Mouse (Mus musculus): ENCODE measurements around the gene Bicra. TPM values are rescaled to one million over a fixed set of nuclear protein-coding genes. Genes with fewer than 3 reads are reported as not detected.
A peak's percentile ranks its signal among the peaks of the same experiment; 100 is the strongest.

Gene Bicra
- total RNA-seq, 2 experiments from 2014 or later = 14.5 to 15.4 TPM

DNA sequence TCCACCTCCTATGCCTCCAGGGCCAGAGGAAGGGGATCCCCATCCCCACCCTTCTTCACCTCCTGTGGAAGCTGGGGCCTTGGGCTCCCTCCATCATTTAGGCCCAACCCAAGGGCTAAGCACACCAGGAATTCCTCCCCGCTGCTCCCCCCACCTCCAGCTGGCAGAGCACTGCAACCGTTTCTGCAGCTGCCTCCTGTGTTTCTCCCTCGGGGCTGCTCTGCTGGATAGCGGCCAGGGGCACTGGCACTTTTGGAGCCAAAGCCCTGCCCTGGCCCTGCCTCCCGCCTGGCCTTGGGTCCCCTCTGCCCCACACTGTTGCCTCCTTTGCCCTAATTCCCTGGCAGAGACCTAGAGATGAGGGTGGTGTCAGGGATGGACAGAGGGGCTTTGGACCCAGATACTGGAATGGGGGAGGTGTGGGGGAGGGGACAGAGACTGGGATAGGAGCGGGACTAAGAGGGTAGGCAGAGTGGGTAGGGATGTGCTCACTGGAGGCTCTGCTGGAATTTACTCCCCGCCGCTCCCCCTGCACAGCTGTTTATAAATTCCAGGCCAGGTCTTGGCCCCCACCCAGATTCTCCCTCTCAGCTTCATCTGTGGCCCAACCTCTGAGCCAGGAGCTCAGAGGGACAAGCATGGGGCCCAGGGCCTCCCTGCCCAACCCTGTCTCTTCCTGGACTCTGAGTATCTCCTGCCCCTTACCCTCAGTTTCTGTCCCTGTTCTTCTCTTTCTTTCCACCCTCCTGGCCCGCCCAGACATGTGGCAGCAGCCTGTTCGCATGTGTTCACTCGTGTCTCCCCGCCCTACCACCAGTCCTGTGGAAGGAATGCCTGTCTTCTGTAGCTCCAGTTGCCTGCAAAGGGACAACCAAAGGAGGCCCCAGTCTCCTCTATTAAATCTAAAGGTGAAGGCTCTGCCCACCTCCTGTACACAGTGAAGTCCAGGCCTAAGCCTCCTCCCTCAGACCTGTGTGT, 85.1 kb downstream of the Bicra start:
- intact Hi-C loops (cut with DNase I) = no loop called here
- no peak for TF ChIP-seq CTCF (IDR thresholded peaks at IDR 0.05)
- Histone ChIP-seq H3K27ac (no peak overlapping the region), H3K4me3 (no peak overlapping the region)
- DNase-seq (ENCODE audit: extremely low spot score in 1 of 2, low spot score in 2 of 2) = peak in 1 of 2 experiments; percentile 29

DNA sequence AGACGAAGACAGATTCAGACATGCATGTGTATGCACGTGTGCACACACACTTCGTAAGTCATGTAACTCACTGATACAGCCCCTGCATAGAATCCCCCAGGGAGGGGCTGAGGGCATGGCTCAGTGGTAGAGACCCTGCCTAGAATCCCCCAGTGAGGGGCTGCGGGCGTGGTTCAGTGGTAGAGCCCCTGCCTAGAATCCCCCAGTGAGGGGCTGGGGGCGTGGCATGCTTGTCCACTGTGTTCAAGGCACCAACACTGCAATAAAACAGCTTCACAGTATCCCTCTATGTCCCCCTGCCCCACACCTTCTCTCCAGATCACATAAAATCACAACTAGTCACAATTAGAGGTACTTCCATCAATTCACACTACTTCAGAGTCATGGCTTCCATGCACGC, 85.9 kb downstream of the Bicra start:
- Histone ChIP-seq H3K4me3 (no peak overlapping the region), H3K27ac (no peak overlapping the region)
- intact Hi-C loops (cut with DNase I) = no loop called here
- no peak for DNase-seq (ENCODE audit: extremely low spot score in 1 of 2, low spot score in 2 of 2)
- no peak for TF ChIP-seq CTCF (IDR thresholded peaks at IDR 0.05)

- intact Hi-C loops (cut with DNase I) = no loop called here
- Histone ChIP-seq H3K27ac (no peak overlapping the region), H3K4me3 (no peak overlapping the region)
- TF ChIP-seq CTCF (IDR thresholded peaks at IDR 0.05) = no peak
- DNase-seq (ENCODE audit: extremely low spot score in 1 of 2, low spot score in 2 of 2) = no peak
Observed at GRCm38 (mm10) chr7:15961239-15961638, 86.5 kb downstream of the Bicra start.

- Histone ChIP-seq H3K4me3 (no peak overlapping the region), H3K27ac (no peak overlapping the region)
- no peak for DNase-seq (ENCODE audit: extremely low spot score in 1 of 2, low spot score in 2 of 2)
- intact Hi-C loops (cut with DNase I) = no loop called here
- no peak for TF ChIP-seq CTCF (IDR thresholded peaks at IDR 0.05)
Observed at GRCm38 (mm10) chr7:15960691-15961090, 87.0 kb downstream of the Bicra start.

GRCm38 (mm10) chr7:15956143-15956542, 91.6 kb downstream of the Bicra start:
- no peak for TF ChIP-seq CTCF (IDR thresholded peaks at IDR 0.05)
- Histone ChIP-seq H3K4me3 (no peak overlapping the region), H3K27ac (no peak overlapping the region)
- intact Hi-C loops (cut with DNase I) = no loop called here
- no peak for DNase-seq (ENCODE audit: extremely low spot score in 1 of 2, low spot score in 2 of 2)

DNA sequence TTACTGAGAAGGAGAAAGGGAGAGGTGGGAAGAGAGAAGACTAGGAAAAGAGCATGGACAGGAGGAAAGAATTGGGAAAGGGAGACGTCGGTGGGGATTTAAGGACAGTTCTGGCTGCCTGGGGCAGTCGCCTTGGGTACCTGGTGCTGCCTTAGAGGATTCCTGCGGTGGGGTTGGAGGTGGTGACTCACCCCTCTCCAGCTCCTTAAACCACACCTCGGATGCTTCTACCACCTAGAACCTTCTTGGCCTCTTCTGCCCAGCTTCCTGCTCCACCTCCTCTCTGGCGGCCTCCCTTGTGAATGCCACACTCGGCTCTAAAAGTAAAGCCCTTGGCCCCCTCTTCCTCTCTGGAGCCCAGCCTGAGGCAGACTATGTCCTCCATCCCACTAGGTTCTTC, 92.2 kb downstream of the Bicra start:
- intact Hi-C loops (cut with DNase I) = no loop called here
- no peak for TF ChIP-seq CTCF (IDR thresholded peaks at IDR 0.05)
- DNase-seq (ENCODE audit: extremely low spot score in 1 of 2, low spot score in 2 of 2) = no peak
- no peak overlapping the region for H3K27ac ChIP-seq
- no peak overlapping the region for H3K4me3 ChIP-seq

- intact Hi-C loops (cut with DNase I) = no loop called here
- TF ChIP-seq CTCF (IDR thresholded peaks at IDR 0.05) = no peak
- H3K27ac ChIP-seq = no peak overlapping the region
- H3K4me3 ChIP-seq = no peak overlapping the region
- DNase-seq (ENCODE audit: extremely low spot score in 1 of 2, low spot score in 2 of 2) = no peak
Observed at GRCm38 (mm10) chr7:15954978-15955443, 92.7 kb downstream of the Bicra start.

- Histone ChIP-seq H3K4me3 (no peak overlapping the region), H3K27ac (no peak overlapping the region)
- intact Hi-C loops (cut with DNase I) = no loop called here
- no peak for DNase-seq (ENCODE audit: extremely low spot score in 1 of 2, low spot score in 2 of 2)
- no peak for TF ChIP-seq CTCF (IDR thresholded peaks at IDR 0.05)
Observed at GRCm38 (mm10) chr7:15954436-15954835, 93.3 kb downstream of the Bicra start.

- Histone ChIP-seq H3K4me3 (no peak overlapping the region), H3K27ac (no peak overlapping the region)
- DNase-seq (ENCODE audit: extremely low spot score in 1 of 2, low spot score in 2 of 2) = no peak
- intact Hi-C loops (cut with DNase I) = no loop called here
- peak; percentile 20 for TF ChIP-seq CTCF (IDR thresholded peaks at IDR 0.05)
Observed at GRCm38 (mm10) chr7:15953307-15954074, 94.2 kb downstream of the Bicra start.

GRCm38 (mm10) chr7:15952416-15952815, 95.3 kb downstream of the Bicra start:
- no peak for DNase-seq (ENCODE audit: extremely low spot score in 1 of 2, low spot score in 2 of 2)
- no peak overlapping the region for H3K4me3 ChIP-seq
- TF ChIP-seq CTCF (IDR thresholded peaks at IDR 0.05) = no peak
- no peak overlapping the region for H3K27ac ChIP-seq
- intact Hi-C loops (cut with DNase I) = no loop called here

DNA sequence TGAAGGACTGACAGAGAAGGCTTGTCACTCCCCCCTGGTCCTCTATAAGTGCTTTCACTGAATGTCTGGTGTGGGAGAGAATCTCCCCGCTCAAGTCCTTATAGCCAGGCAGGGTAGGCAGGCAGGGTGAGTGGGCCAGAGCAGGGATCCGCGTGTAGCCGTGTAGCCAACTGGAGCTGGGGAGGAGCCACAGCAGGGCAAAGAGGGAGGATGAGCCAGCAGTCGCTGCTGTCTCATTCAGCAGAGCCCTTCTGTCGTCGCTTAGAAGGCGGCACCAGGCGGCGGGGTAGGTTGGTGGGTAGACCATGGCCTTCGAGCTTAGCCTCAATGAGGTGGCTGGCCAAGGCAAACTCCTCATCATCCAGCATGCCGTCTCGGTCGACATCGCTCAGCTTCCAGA, 97.7 kb downstream of the Bicra start:
- intact Hi-C loops (cut with DNase I) = no loop called here
- Histone ChIP-seq H3K27ac (no peak overlapping the region), H3K4me3 (no peak overlapping the region)
- TF ChIP-seq CTCF (IDR thresholded peaks at IDR 0.05) = no peak
- no peak for DNase-seq (ENCODE audit: extremely low spot score in 1 of 2, low spot score in 2 of 2)

DNA sequence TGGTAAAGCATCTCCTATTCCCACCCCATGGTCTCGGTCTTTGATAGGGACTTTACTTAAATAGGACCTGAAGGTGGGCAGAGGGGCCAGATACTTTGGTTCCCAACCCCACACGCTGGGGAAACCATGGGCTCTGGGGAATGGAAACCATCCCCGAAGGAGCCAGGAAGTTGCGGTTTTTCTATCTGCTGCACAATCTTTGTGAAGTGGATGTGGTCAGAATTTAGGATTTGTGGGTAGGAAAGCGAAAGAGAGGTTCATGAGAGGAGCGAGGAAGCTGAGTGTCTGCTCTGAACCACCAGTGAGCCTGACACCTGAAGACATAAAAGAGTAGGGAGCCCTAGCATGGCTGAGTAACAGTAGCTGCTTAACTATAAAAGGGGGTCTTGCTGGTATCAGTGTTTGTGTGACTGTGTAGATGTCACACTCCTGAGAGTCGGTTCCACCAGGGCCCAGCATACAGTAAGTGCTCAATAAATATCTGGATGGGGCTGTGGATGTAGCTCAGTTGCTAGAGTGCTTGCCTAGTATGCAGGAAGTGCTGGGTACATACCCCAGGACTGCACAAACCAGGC, 98.4 kb downstream of the Bicra start:
- intact Hi-C loops (cut with DNase I) = loop anchor here (10.0 kb wide), 1 partner anchor 975 kb away; the partner anchor contains the start of gene Calm3
- Histone ChIP-seq H3K4me3 (no peak overlapping the region), H3K27ac (no peak overlapping the region)
- DNase-seq (ENCODE audit: extremely low spot score in 1 of 2, low spot score in 2 of 2) = no peak
- no peak for TF ChIP-seq CTCF (IDR thresholded peaks at IDR 0.05)

Measured in left cerebral cortex, adult 2 months (tissue).